Mouse (Mus musculus): Measurements from ENCODE around the gene Rpl22.
A peak's percentile ranks its signal among the peaks of the same experiment; 100 is the strongest.

Gene Rpl22

GRCm38 (mm10) chr4:152296874-152297861 lies 28.4 kb upstream of the Rpl22 start, which contains the start of gene Icmt:
Gene Icmt, plus strand, starts transcription at chr4:152297227.
- peak; percentile 98 for DNase-seq (ENCODE audit: low spot score)

DNA sequence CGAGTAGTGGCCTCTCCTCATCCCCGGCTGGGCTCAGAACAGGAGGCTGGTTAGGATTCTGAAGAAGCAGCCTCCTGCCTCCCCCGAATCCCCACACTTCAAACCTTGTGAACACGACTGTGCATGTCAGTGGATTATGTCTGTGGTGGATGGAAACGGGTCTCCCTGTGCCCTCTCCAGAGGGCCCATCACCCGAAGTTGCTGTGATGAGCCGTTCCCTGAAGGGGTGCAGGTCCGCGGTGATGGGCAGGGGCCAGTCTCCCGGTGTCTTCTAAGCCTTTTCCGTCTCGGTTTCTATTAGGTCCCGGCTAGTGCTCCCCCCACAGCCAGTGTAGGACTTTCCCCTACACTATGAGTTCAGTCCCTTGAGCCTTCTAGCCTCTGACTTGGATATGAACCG lies 26.7 kb upstream of the Rpl22 start:
- DNase-seq (ENCODE audit: low spot score) = no peak

DNA sequence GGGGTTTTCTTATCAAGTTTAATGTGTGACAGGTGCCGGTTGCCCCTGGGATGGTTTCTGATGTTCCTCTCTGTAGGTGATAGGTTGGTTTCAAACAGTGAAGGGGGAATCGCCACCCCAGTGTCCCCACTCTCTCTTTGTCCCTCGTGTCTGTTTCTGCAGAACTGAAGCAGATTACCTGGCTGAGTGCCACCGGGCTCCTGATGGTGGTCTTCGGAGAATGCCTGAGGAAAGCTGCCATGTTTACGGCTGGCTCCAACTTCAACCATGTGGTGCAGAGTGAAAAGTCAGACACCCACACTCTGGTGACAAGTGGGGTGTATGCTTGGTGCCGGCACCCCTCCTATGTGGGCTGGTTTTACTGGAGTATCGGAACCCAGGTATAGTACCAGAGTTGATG lies 25.2 kb upstream of the Rpl22 start:
- DNase-seq (ENCODE audit: low spot score) = no peak

DNA sequence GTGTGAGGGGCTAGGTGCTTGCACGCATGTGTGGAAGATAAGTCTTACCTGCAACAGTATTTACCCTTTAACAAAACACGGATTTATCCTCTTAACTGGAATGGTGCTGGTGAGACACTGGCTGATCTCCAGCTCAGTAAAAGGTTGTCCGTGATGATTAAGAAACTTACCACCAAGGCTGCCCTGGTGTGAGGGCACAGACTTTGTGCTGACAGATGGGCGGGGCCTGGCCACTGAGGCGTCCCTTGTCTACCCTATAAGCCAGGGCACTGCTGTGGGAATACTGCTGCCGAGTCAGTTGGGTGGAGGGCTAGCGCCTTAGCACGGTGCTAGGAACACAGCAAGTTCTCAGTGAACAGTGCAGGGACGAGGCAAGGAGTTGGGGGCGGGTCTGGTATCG lies 23.5 kb upstream of the Rpl22 start:
- DNase-seq (ENCODE audit: low spot score) = no peak

GRCm38 (mm10) chr4:152303172-152303571 lies 22.4 kb upstream of the Rpl22 start:
- DNase-seq (ENCODE audit: low spot score) = no peak

GRCm38 (mm10) chr4:152304685-152305084 lies 20.9 kb upstream of the Rpl22 start:
- DNase-seq (ENCODE audit: low spot score) = no peak

- no peak for DNase-seq (ENCODE audit: low spot score)
Measured at GRCm38 (mm10) chr4:152305991-152306390, 19.6 kb upstream of the Rpl22 start.

GRCm38 (mm10) chr4:152307542-152307941 lies 18.0 kb upstream of the Rpl22 start:
- DNase-seq (ENCODE audit: low spot score) = no peak

DNA sequence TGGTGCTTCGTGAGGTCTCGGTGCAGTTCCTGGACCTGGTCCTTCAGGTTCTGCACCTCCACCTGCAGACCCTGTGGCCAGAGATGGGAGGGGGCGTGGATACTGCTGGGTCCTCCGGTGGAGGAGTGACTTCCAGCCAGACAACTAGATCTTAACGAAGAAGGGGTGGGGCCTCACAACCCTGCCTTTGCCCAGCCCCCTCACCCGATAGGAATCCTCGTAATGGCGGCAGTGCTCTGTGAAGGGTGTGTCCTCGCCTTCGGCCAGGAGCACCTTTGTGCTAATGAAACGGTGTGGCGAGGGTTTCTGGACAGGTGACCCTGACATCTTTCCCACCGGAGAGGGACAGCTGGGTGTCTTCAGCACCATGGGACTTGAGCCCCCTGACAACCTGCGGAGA lies 13.4 kb upstream of the Rpl22 start:
- no peak for DNase-seq (ENCODE audit: low spot score)

- no peak for DNase-seq (ENCODE audit: low spot score)
Measured at GRCm38 (mm10) chr4:152313211-152313632, 12.3 kb upstream of the Rpl22 start.

DNA sequence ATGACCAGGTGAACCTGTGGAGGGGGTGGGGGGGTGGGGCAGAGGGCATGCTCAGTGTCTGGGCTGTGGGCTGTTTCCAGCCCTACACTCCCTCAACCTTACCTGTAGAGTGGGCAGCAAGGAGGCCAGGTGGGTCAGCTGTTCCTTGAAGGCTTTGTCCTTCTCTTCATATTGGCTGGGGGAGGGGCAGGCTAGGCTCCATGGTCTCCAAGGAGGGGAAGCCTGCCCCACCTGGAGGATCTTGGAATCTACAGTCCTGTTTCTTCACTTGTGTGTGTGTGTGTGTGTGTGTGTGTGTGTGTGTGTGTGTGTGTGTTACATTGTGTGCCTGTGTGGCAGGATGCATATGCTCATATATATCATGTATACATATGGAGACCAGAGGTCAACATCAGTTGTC lies 11.6 kb upstream of the Rpl22 start:
- no peak for DNase-seq (ENCODE audit: low spot score)

DNA sequence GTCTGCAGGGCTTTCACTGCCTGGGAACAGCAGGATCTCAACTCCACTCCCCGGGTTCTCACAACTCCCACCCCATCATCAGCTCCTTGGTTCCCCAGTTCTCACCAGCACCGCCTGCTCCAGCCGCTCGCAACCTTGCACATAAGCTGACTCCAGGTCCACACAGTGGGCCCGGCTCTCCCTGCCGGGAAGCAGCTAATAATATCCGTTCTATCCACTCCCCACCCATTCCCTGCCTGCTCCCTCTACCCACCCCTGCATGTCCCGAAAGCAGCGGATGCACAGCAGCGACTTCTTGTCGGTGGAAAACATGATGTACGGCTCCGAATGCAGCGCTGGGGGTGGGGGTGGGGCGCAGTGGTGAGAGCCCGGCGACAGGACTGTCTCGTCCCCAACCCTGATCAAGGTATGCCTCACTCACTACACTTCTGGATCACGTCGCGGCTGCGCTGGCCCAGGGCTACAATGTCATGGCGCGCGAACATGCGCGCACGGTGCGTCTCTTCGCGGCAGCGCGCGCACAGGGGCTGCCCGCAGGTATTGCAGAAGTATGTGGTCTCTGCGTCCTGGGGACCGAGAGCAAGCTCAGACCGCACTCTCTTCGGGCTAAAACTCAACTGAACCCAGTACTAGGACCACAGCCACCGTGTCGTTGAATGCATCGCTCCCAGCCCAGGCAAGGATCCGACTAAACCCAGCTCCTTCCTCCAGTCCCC lies 9.9 kb upstream of the Rpl22 start:
- DNase-seq (ENCODE audit: low spot score) = no peak

DNA sequence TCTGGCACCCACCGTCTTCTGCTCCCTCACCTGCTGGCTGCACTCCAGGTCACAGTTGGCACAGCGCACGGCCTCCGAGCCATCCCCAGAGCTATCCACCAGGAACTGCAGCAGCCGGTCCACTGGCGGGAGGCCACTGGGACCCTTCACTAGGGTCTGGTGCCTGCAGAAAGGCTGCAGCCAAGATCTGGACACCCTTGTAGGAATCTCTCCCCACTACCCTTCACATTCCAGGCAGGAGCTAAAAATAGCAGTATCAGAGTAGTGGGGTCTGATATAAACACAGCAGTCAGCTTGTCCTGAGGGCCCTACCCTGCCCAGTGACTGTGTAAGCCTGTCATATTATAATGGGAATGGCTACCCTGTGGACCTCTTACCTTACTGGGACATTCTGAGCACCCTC lies 7.9 kb upstream of the Rpl22 start:
- no peak for DNase-seq (ENCODE audit: low spot score)

- DNase-seq (ENCODE audit: low spot score) = no peak
Measured at GRCm38 (mm10) chr4:152318517-152319234, 6.9 kb upstream of the Rpl22 start, which contains the start of gene Rnf207. Gene Rnf207, minus strand, starts transcription at chr4:152318993.

GRCm38 (mm10) chr4:152321464-152321863 lies 4.1 kb upstream of the Rpl22 start:
- DNase-seq (ENCODE audit: low spot score) = no peak

DNA sequence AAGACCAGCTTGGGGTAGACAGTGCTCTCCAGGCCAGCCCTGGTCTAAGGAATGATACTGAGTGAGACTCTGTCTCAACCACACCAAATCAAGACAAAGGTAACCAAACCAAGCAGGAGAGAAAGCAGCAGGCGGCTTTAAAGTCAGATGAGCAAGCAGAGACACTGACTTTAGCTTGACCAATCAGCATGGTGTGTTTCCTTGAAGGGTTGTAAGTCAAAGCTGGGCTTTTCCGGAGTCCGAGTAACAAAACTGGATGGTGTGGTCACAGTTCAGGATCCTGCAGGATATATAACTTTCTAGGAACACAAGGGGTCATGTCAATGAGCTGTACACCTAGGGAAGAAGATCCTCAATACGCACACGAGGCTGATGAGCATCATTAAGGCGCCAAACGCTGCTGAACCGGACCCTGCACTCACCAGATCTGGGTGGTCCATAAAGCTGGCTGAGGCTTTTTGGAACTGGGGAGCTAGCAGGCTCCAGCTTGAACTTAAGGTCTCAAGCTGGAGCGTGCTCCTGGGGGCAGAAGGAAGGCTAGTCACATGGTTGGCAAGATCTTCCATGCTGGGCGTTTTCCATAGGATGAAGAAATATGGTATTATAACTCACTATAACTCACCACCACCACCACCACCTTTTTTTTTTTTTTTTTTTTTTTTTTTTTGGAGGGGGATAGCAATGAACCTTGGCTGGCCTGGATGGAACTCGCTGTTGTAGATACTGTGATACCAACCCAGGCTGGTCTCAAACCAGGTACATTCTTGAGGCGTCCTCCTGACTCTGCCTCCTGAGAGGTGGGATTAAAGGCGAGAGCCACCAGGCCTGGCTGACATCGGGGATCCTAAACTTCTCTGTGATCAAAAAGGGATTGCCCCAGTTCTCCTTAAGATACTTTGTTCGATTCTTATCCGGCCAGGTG lies 640 bp upstream of the Rpl22 start:
- no peak for DNase-seq (ENCODE audit: low spot score)

DNA sequence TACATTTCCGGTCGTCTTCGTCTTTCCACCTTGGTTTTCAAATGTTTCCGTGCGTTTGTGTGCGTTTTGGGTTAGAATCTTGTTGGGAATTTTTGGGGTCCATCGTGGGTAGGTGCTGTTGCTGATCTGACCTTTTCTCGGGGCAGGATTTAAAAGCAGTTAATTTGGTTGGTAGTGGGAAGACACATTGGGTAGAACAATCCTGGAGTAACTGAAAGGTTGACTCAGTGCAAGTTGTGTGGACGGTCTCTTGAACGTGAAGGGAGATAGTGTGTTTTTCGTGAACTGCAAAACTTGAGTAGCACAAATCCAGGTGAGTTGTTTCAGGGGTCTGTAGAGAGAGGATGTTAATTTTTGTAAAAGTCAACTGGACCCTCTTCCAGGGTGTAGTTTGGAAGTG lies 1.0 kb downstream of the Rpl22 start:
- DNase-seq (ENCODE audit: low spot score) = no peak

DNA sequence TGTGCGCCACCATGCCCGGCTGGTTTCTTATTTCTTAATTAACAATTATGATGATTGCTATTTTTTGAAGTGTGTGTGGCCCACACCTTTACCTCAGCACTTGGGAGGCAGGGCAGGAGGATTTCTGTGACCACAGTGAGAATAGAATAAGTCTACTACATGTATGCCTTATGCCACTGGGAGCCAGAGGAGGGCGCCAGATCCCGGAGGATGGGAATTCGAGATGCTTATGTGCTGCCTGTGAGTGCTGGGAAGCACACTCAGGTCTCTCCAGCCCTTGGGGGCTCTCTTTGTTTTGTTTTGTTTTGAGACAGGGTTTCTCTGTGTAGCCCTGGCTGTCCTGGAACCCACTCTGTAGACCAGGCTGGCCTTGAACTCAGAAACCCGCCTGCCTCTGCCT lies 3.1 kb downstream of the Rpl22 start:
- no peak for DNase-seq (ENCODE audit: low spot score)

DNA sequence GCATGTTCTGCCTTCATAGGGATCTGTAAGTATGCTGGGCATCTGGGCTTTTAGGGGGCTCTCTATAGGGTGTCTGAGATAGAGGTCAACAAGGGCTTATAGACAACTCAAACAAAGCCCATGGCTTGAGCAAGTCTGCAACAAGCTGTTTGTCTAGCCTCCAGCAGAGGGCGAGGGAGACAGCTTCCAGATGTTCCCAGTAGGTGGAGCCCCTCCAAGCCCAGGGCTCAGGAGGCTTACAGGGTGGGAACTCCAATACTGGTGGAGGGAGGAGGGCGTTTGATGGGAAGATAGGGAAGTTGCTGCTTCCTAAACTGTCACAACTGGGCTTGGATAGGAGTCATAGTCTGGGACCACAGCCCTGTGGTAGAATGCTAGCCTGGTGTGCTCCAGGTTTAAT lies 7.4 kb downstream of the Rpl22 start:
- DNase-seq (ENCODE audit: low spot score) = no peak

- DNase-seq (ENCODE audit: low spot score) = no peak
Measured at GRCm38 (mm10) chr4:152333587-152333986, 8.0 kb downstream of the Rpl22 start.

DNA sequence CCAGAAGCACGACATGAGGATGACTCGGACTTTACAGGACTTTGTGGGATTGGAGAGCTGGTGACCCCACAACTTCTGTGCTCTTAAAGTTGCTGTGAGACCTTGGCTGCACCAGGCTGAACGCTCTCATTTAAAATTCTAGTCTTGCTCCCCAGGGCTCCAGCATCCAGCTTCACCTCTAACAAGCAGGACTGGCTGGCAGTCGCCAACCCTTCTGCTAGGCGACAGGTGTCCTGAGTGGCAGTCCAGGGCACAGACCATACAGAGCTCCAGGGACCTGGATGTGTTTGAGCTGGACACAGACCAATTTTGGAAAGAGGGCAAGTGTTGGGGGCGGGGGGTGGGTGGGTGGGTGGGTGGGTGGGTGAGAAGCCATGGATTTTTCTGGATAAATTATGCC lies 12.2 kb downstream of the Rpl22 start:
- no peak for DNase-seq (ENCODE audit: low spot score)
